Mouse (Mus musculus): ENCODE measurements around the gene Vill.

Gene Vill

GRCm38 (mm10) chr9:119052154-119052944, at the start of gene Vill:
Gene Vill (plus strand): TSS chr9:119052778.
- no peak for DNase-seq

DNA sequence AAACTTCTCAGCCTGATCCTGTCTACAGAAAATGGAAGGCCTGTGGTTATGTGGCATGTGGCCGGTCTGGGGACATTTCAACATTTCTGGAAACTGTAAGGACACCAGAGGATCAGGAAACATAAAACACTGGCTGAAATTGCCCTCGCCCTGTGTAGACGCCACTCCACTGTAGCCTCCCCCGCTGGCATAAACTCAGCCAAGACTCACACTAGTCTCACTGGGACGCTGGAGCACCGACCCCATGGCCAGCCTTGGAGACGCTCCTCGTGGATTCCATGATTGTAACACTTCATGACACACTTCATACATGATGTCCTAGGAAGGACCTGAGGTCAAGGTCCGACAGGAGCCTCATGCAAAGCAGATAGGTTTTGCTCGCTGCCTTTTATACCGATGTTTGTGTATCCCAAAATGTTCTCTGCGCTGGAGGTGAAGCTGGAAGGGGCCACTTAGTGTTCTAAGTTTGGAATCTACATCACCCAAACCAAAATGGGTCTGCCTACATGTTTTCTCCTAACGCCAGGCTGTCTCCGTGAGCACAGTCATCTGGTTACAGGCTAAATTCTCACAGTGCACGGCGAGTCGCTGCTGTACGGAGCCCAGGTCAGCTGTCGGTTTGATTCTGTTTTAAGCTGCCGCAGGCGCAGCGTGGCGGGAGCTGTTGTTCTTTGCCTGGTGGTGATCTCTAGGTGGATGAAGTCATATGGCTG, 48.4 kb upstream of the Vill start:
- DNase-seq, result no peak

DNA sequence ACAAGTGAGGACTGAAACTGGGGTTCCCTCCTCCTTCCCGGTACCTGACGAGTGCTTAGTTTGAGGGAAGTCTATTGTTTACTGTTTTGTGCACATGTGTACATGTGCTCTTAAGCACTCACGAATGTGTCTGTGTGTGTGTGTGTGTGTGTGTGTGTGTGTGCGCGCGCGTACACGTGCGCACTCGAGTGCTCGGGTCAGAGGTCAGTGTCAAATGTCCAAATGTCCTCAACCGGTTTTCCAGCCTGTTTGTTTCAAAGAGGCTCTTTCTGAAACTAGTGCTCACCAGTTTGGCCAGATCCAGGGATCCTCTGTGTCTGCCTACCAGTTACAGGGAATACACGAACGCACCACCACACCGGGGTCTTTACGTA, 47.9 kb upstream of the Vill start:
- DNase-seq, result no peak

DNA sequence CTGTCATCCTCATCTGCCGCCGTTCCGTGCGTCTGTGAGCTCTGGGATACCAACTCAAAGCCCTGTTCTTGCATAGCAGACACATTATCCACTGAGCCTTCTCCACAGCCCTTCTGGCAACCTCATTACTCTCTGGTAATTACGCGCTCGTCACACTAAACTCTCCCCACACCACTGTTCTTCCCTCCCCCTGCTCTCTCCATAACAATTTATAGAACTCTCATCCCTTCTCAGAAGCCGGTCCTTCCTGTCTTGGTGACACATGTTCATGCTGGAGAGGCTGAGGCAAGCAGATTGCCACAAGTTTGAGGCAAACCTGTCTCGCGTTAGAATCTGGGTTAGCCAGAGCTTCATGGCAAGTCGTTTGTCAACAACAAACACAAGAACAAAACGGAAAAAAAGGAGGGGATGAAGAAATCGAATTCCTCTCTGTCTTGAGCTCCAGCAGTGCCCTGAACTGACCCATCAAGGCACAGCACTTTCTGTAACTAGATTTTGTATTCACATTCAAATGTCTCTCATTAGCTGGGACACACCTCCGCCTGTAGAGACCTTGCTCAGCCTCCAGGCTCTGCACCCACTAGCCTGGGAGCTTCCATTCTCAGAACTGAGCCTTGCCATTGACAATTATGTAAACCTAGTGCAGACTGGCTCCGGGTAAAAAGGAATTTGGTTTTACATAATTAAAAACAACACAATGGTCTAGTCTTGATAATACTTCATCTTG, 47.1 kb upstream of the Vill start:
- no peak for DNase-seq

- DNase-seq, result no peak
Measured at GRCm38 (mm10) chr9:119007266-119007665, 45.3 kb upstream of the Vill start.

GRCm38 (mm10) chr9:119008871-119009270, 43.7 kb upstream of the Vill start:
- DNase-seq, result no peak

GRCm38 (mm10) chr9:119010156-119010710, 42.3 kb upstream of the Vill start:
- DNase-seq, result no peak

GRCm38 (mm10) chr9:119016785-119017507, 35.6 kb upstream of the Vill start:
- no peak for DNase-seq

DNA sequence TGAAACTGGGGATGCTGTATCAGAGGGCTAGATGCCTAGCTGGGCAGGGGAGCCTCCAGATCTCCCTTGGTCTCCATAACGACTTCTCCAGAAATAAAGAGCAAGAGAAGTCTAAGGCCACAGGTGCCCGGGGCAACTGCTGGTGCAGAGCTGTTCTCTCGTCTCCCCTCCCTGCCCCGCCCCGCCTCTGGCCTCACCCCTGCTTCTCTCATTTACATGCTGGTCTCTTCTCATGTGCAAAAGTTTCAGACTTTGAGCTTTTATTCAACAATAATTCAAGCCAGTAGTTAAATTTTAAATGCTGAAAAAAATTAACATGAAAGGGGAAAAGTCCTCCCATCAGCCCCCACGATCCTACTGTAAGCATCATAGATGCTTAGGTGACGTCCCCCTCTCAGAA, 30.8 kb upstream of the Vill start:
- no peak for DNase-seq

DNA sequence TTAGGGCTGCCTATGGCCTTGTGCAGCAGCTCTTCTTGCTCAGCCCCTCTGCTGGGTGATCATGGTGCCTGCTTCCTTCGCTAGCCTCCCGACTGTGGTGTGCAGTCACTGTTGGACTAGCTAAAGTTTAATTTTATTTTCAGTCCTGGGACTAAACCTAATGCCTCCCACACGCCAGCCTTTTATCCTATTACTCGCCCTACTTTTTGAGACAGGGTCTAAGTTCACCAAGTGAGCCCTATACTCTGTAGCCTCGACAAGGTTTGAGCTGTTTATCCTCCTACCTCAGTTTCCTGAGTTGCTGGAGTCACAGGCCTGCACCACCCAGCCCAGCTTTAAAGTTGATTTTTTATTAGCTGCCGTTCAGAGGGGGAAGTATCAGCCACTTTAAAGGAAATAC, 27.3 kb upstream of the Vill start:
- DNase-seq, result no peak

DNA sequence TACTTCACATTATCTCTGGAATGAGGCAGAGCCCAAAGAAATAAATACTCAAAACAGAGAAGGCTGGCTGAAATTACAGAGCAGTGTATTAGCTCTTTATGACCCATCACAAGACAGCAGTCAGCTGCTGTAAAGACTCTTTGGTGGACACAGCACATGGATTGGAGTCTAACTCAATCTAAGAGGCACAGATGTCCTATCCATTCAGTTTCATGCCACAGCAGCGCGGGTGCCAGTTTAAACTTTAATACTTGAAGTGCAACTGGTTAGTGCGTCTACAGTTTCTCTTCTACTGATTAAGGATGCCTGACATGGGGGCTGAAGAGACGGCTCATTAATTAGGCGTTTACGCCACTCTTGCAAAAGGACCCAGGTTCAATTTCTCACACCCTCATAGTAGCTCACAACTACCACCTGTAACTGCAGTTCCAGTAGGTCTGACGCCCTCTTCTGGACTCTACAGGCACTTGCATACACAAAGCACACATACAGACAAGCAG, 26.7 kb upstream of the Vill start:
- DNase-seq, result no peak

- DNase-seq, result no peak
Measured at GRCm38 (mm10) chr9:119027337-119027736, 25.2 kb upstream of the Vill start.

- no peak for DNase-seq
Measured at GRCm38 (mm10) chr9:119028226-119029195, 24.1 kb upstream of the Vill start.

DNA sequence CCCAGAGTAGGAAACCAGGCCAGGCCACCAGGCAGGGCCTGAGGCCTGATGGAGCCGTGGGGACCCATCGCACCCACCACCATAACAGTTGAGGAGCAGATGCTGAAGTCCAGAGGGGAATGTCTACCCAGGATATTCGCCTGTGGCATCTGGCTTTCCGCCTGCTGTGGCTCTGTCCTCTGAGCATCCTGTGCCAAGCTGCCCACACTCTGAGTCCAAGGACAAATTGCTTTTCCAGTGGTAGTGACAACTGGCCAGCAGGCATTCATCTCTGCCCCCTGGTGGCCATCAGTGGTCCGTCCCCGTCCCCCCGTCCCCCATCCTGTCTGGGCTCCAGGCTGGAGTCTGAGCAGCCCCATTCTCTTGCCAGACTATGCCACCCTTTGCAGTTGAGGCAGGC, 23.0 kb upstream of the Vill start:
- DNase-seq, result peak; percentile 37 to 38

GRCm38 (mm10) chr9:119031038-119031437, 21.5 kb upstream of the Vill start:
- no peak for DNase-seq

- no peak for DNase-seq
Measured at GRCm38 (mm10) chr9:119031772-119032171, 20.8 kb upstream of the Vill start.

DNA sequence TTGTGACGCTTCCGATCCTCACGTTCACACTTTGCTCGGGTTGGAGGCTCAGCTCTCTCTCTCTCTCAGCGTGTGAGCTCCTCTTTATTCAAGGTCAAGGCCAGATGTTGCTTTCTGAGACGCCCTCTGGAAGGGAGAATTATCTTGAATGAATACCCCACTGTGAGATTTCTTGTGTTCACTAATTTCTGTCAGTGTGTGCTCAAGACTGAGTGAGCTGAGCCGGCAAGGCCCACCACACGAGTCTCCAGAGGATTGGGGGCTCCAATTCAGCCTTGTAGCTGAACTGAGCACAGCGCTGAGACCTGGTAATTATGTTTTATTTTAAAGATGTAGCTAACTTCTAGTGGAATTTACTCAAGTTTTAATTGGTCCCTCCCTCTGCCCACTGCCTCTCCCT, 20.0 kb upstream of the Vill start:
- no peak for DNase-seq

DNA sequence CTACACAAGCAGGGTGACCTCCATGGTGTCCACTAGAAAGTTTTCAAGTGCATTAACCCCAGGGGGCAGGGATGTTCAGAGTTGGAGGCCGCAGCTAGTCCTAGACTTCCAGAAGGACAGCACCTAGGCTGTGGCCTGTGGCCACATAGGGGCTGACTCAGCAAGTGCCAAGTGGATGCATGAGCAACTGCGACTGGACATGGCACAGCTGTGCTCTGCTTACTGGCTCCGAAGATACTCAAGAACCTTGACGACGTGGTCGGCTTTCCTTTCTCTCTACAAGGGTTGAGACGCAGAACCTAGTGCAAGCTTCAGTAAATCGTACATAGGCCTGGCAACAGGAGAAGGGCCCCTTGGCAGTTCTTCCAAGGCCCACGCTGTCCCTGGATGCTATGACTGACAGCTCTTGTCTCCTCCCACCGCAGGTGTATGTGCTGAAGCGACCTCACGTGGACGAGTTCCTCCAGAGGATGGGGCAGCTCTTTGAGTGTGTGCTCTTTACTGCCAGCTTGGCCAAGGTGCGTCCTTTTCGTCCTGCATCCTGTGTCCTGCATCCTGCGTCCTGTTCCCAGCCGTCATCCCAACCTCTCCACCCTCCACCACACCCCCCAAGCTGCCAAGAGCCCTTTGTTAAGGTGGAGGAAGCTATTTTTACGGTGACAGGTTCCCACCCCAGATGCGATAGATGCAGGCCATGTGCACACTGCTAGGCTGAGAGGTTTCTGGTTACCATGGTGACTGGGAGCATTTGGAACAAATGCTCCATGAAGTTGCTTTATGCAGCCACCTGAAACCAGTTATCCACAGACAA, 19.3 kb upstream of the Vill start:
- no peak for DNase-seq

- DNase-seq, result no peak
Measured at GRCm38 (mm10) chr9:119034069-119034468, 18.5 kb upstream of the Vill start.

All from cerebellum, adult 18-20 months (tissue).